Comparison of ENCODE assay signal across 8 mouse cellular contexts in the genomic region with DNA sequence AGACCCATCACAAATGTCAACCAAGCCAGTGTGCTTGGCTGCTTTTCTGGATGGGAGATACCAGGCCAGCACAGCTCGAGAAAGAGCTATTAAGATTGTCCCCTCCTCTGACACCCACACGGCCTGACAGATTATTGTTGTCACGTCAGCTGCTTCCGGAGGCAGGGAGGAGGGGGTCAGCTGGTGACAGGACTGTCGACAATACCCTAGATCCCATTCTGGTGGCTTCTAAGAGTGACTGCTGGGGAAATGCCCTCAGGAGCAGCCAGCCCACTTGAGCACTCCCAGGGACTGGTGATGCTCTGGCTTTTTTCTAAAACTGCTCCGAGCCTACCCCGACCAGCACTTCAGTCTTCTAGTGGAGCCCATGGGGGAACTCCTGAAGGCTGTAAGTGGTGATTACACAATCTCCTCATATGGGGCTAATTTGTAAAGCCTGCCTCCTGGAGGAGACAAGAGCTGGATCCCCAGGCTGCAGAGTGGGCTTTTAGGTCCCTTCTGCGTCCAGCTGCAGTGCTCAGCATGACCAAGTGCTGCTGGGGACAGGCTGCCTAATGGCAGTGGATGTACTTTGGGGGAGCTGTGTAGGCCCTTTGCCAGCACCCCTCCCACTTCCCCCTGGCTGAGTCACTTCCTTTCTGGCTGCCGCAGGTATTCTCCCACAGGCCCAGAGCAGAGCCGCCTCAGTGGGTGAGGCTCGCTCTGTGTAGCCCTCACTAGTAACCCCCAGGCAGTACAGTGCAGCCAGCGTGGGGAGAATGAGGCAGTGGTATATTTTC. TPM values are rescaled to one million over a fixed set of nuclear protein-coding genes. Genes with fewer than 3 reads are reported as not detected.
A peak's percentile ranks its signal among the peaks of the same experiment; 100 is the strongest.
DNase-seq lines count a peak whose midpoint lies in the region; ATAC-seq and TF ChIP-seq lines count a peak whose summit lies in the region.

No protein-coding gene starts in this region.

- H3K4me2 ChIP-seq in hindbrain, postnatal 0 days (ENCODE audit: low read depth, low read length): peak overlapping the region; percentile 25

- peak; percentile 58 for ATAC-seq in hindbrain, postnatal 0 days
- peak; percentile 86 for ATAC-seq in megakaryocyte, adult 5-6 weeks (ENCODE audit: poor library complexity, severe bottlenecking)

- peak; percentile 47; the same call in 1 of the 2 replicates for TF ChIP-seq CTCF in hindbrain, postnatal 0 days (IDR thresholded peaks at IDR 0.05; ENCODE audit: low read depth)

- H3K36me3 ChIP-seq in hindbrain, postnatal 0 days (ENCODE audit: insufficient read depth, low read length): no peaks in the 10 kb centered on the region

- peak overlapping the region; percentile 33; the same call in 1 of the 2 replicates for H3K9ac ChIP-seq in hindbrain, postnatal 0 days (replicated peaks; ENCODE audit: low read length)

- WGBS in hindbrain, postnatal 0 days: 8% methylated on average over 12 of the region's 12 CpGs

- DNase-seq in MN1 (ENCODE audit: low spot score): peak; percentile 72
- DNase-seq in cerebellum, adult 8-10 months: peak; percentile 71
- peak; percentile 81 to 84 for DNase-seq in gastrocnemius, adult 8-10 months (ENCODE audit: low spot score in 2 of 2)
- peak; percentile 56 for DNase-seq in hindbrain, postnatal 0 days (ENCODE audit: low spot score)
- peak; percentile 59 to 88 for DNase-seq in left cerebral cortex, adult 9 months (ENCODE audit: low spot score in 2 of 2)
- DNase-seq in right cerebral cortex, postnatal 25 days: peak; percentile 85
- DNase-seq in urinary bladder, postnatal 4 days (ENCODE audit: low spot score in 2 of 2): peak; percentile 74

- H3K4me1 ChIP-seq in hindbrain, postnatal 0 days (ENCODE audit: insufficient read depth, low read length): peaks cover 49% of the 10 kb centered on the region

- no peaks in the 10 kb centered on the region for H3K9me3 ChIP-seq in hindbrain, postnatal 0 days (ENCODE audit: low read length)

- H3K4me3 ChIP-seq in hindbrain, postnatal 0 days (ENCODE audit: low read length): no peak overlapping the region

- peak overlapping the region; percentile 81 for H3K27ac ChIP-seq in hindbrain, postnatal 0 days

- H3K27me3 ChIP-seq in hindbrain, postnatal 0 days (ENCODE audit: insufficient read depth, low read length): no peaks in the 10 kb centered on the region

RNA-seq across cellular contexts. Expression of a gene that starts 6.8 kb away (rescaled TPM):
- total RNA-seq in gastrocnemius, adult 8-10 months (2022): 100 to 1,000 TPM; 122 to 135 (median 128) TPM
- 19.9 and 23.3 TPM in 2 replicates for total RNA-seq in hindbrain, postnatal 0 days (2014; rRNA removed)
- polyA plus RNA-seq in hindbrain, postnatal 0 days (2015; fragmentation: Nextera tagmentation; extraction: Ambion mirVana): 17.6 and 19.7 TPM in 2 replicates
- 20.8 and 21.4 TPM in 2 replicates for total RNA-seq in megakaryocyte, adult 5-6 weeks (2015)
- 22.5 and 32.8 TPM in 2 replicates for total RNA-seq in megakaryocyte, adult 5-6 weeks (2017)

RNA-seq across cellular contexts. Expression of a gene that starts 14.1 kb away (rescaled TPM):
- total RNA-seq in gastrocnemius, adult 8-10 months (2022): 10 to 100 TPM in 1 of 4 experiments, 1 to 10 TPM in 3; 8.8 to 10.9 (median 9.4) TPM
- total RNA-seq in hindbrain, postnatal 0 days (2014; rRNA removed): 25.1 and 54.7 TPM in 2 replicates
- 42.8 and 42.9 TPM in 2 replicates for polyA plus RNA-seq in hindbrain, postnatal 0 days (2015; fragmentation: Nextera tagmentation; extraction: Ambion mirVana)
- total RNA-seq in megakaryocyte, adult 5-6 weeks (2015): 47.3 and 54.9 TPM in 2 replicates
- total RNA-seq in megakaryocyte, adult 5-6 weeks (2017): 19.3 and 21.7 TPM in 2 replicates

RNA-seq across cellular contexts. Expression of a gene that starts 37.0 kb away (rescaled TPM):
- 1 to 10 TPM; 2.0 to 4.9 (median 2.6) TPM for total RNA-seq in gastrocnemius, adult 8-10 months (2022)
- total RNA-seq in hindbrain, postnatal 0 days (2014; rRNA removed): 24.9 and 25.6 TPM in 2 replicates
- 11.6 and 12.3 TPM in 2 replicates for polyA plus RNA-seq in hindbrain, postnatal 0 days (2015; fragmentation: Nextera tagmentation; extraction: Ambion mirVana)
- total RNA-seq in megakaryocyte, adult 5-6 weeks (2015): 0.82 and 1.1 TPM in 2 replicates
- 0.24 and 1.3 TPM in 2 replicates for total RNA-seq in megakaryocyte, adult 5-6 weeks (2017)

RNA-seq across cellular contexts. Expression of a gene that starts 52.2 kb away (rescaled TPM):
- 1 to 10 TPM; 1.2 to 3.2 (median 2.9) TPM for total RNA-seq in gastrocnemius, adult 8-10 months (2022)
- 12.7 and 20.2 TPM in 2 replicates for total RNA-seq in hindbrain, postnatal 0 days (2014; rRNA removed)
- 43.4 and 46.6 TPM in 2 replicates for polyA plus RNA-seq in hindbrain, postnatal 0 days (2015; fragmentation: Nextera tagmentation; extraction: Ambion mirVana)
- total RNA-seq in megakaryocyte, adult 5-6 weeks (2015): 0.75 and 0.83 TPM in 2 replicates
- total RNA-seq in megakaryocyte, adult 5-6 weeks (2017): 4.0 and 5.7 TPM in 2 replicates

RNA-seq across cellular contexts. Expression of a gene that starts 52.7 kb away (rescaled TPM):
- total RNA-seq in gastrocnemius, adult 8-10 months (2022): under 1 TPM; 0.46 to 0.86 (median 0.68) TPM
- 0.63 and 1.2 TPM in 2 replicates for total RNA-seq in hindbrain, postnatal 0 days (2014; rRNA removed)
- 2.2 and 2.6 TPM in 2 replicates for polyA plus RNA-seq in hindbrain, postnatal 0 days (2015; fragmentation: Nextera tagmentation; extraction: Ambion mirVana)
- total RNA-seq in megakaryocyte, adult 5-6 weeks (2015): not detected in 2 replicates
- 0.12 TPM in 1 of 2 replicates, not detected in the other for total RNA-seq in megakaryocyte, adult 5-6 weeks (2017)
